Mouse (Mus musculus): Measurements from ENCODE around the gene Man1b1.

- no peak for TF ChIP-seq CTCF (IDR thresholded peaks at IDR 0.05; ENCODE audit: low read depth)
- no peak for TF ChIP-seq EP300 (IDR thresholded peaks at IDR 0.05; ENCODE audit: low read depth)
Observed at GRCm38 (mm10) chr2:25333569-25333968, 1.4 kb downstream of the Man1b1 start.
